Mouse (Mus musculus) lung, postnatal 0 days (tissue): ENCODE results near the gene Tvp23a. TPM values are rescaled to one million over a fixed set of nuclear protein-coding genes. Genes with fewer than 3 reads are reported as not detected.

Experiments used
- ATAC-seq: fragments of 200-750 bp; cut with Nextera tagmentation; 2 replicates; pipeline ENCODE4 v1.8.0; 2017; ENCODE audit warnings: moderate library complexity
- DNase-seq: peaks from one replicate; pipeline ENCODE4 v3.0.0-alpha.2; 2016; ENCODE audit warnings: low spot score
- H3K27ac ChIP-seq: fragments of 300-500 bp; sonication (generic); 2 replicates; pipeline ENCODE4 v1.5.1; 2014; ENCODE audit warnings: antibody characterized with exemption, mild to moderate bottlenecking, low read length, mixed read lengths
- H3K27me3 ChIP-seq: fragments of 300-500 bp; sonication (generic); replicated peaks from 2 replicates; pipeline ENCODE4 v1.6.1; 2014; ENCODE audit warnings: low read length, mixed read lengths; ENCODE audit not compliant: insufficient read depth
- H3K36me3 ChIP-seq: fragments of 300-500 bp; sonication (generic); 2 replicates; pipeline ENCODE4 v1.6.1; 2014; ENCODE audit warnings: low read length, mixed read lengths; ENCODE audit not compliant: insufficient read depth
- H3K4me1 ChIP-seq: fragments of 300-500 bp; sonication (generic); 2 replicates; pipeline ENCODE4 v1.6.1; 2014; ENCODE audit warnings: antibody characterized with exemption, low read depth, low read length, mixed read lengths; ENCODE audit not compliant: insufficient read depth
- H3K4me2 ChIP-seq: fragments of 300-500 bp; sonication (generic); replicated peaks from 2 replicates; pipeline ENCODE4 v1.6.1; 2014; ENCODE audit warnings: low read depth, mild to moderate bottlenecking, low read length, moderate library complexity, mixed read lengths
- H3K4me3 ChIP-seq: fragments of 300-500 bp; sonication (generic); 2 replicates; pipeline ENCODE4 v1.5.1; 2014; ENCODE audit warnings: low read depth, low read length
- H3K9ac ChIP-seq: fragments of 300-500 bp; sonication (generic); replicated peaks from 2 replicates; pipeline ENCODE4 v1.6.1; 2014; ENCODE audit warnings: low read depth, mild to moderate bottlenecking
- H3K9me3 ChIP-seq: fragments of 300-500 bp; sonication (generic); 2 replicates; pipeline ENCODE4 v1.6.1; 2016; ENCODE audit warnings: low read length, mixed read lengths
- CTCF ChIP-seq: IDR thresholded peaks from 2 replicates; pipeline ENCODE4 v1.5.1; 2016; ENCODE audit warnings: antibody characterized with exemption, mild to moderate bottlenecking
- EP300 ChIP-seq: IDR thresholded peaks from 2 replicates; pipeline ENCODE4 v1.6.1; 2016; ENCODE audit warnings: antibody characterized with exemption, mild to moderate bottlenecking, control low read depth
- WGBS: fragments of 180-500 bp; shearing (Covaris S2); extraction: QIAGEN DNeasy Blood & Tissue Kit; methylation state at CpG from one replicate; pipeline ENCODE4 v1.1.7; 2014; 5-methylcytosine and 5-hydroxymethylcytosine counted together
- polyA plus RNA-seq: library from polyadenylated mRNA; unstranded; fragments of >200 nt; fragmentation: Nextera tagmentation; extraction: Ambion mirVana; gene quantifications from 2 replicates; pipeline ENCODE4 v1.2.1, GENCODE M21; 2015

Gene Tvp23a
- polyA plus RNA-seq, 1 experiment from 2014 or later: 1.7 TPM

DNA sequence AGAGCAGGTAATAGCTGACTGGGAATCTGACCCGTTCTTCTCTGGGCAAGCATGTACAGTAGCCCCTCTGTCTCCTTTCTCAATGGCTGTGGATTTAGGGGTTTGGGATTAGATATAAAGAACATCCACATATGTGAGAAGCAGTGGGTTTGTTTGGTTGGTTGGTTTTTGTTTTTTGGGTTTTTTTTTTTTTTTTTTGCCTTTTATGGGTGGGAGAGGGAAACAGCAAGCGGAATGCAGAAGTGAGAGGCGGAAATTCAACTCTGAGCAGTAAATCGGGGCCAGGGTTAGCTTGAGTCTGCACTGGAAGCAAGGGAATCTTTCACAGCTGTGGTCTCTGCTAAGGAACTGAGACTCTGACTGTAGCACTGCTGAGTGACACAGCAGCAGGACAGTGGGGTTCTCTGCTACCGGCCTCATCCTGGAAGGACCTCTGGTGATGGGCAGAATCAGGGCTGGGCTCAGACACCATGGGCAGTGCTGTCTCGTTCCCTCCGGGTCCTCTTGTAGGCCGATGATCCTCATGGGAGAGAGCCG lies 29.4 kb downstream of the Tvp23a start:
- 90% methylated on average over 9 of the region's 9 CpGs for WGBS
- ATAC-seq: no peak
- Histone ChIP-seq H3K4me3 (no peak overlapping the region), H3K4me1 (no peaks in the 10 kb centered on the region), H3K9ac (no peak overlapping the region), H3K36me3 (peaks cover 14% of the 10 kb centered on the region; the same call in 1 of the 2 replicates), H3K9me3 (no peaks in the 10 kb centered on the region), H3K4me2 (no peak overlapping the region), H3K27me3 (no peaks in the 10 kb centered on the region), H3K27ac (no peak overlapping the region)
- DNase-seq: no peak
- TF ChIP-seq EP300 (no peak), CTCF (no peak)

DNA sequence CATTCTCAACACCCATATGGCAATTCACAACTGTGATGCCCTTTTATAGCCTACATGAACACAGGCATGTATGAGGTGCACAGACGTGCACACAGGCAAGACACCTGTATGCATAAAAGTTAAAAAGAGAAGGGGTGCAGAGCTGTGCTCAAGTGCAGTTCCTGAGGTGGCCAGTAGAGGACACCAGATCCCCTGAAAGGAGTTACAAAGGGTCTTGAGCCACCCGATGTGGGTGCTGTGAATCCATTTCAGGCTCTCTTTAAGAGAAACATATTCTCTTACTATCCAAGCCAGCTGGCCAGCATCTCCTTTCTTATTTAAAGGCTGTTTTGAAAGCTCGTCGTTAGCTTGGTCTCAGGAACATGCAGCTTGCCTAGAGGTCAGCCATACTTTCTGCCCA lies 30.3 kb downstream of the Tvp23a start:
- Histone ChIP-seq H3K9ac (no peak overlapping the region), H3K4me2 (no peak overlapping the region), H3K27ac (no peak overlapping the region), H3K4me3 (no peak overlapping the region), H3K9me3 (no peaks in the 10 kb centered on the region), H3K36me3 (peaks cover 12% of the 10 kb centered on the region; the same call in 1 of the 2 replicates), H3K27me3 (no peaks in the 10 kb centered on the region), H3K4me1 (no peaks in the 10 kb centered on the region)
- ATAC-seq: no peak
- TF ChIP-seq EP300 (no peak), CTCF (peak; percentile 66)
- 92% methylated on average over 4 of the region's 4 CpGs for WGBS
- no peak for DNase-seq

DNA sequence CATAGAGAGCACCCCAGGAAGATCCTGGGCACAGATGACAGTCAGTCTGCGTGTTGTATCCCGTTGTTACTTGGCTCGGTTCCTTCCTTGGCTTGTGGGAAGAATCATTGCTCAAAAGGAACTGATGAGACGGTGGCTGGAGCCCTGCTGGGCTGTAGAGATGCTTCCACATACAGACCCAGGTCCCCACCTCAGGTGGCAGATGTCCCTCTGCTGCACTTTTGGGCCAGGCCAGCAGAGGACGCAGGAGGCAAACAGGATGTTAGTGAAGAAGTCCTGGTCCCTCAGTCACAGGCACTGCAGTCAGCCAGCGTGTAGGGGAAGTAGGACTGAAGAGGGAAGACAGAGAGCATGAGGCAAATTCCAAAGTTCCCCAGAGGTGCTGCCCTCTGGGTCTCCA lies 31.2 kb downstream of the Tvp23a start:
- Histone ChIP-seq H3K27me3 (no peaks in the 10 kb centered on the region), H3K4me1 (peaks cover 2% of the 10 kb centered on the region; the same call in 1 of the 2 replicates), H3K9ac (no peak overlapping the region), H3K27ac (no peak overlapping the region), H3K4me2 (no peak overlapping the region), H3K4me3 (no peak overlapping the region), H3K9me3 (no peaks in the 10 kb centered on the region), H3K36me3 (peaks cover 6% of the 10 kb centered on the region; the same call in 1 of the 2 replicates)
- TF ChIP-seq CTCF: peak; percentile 81
- TF ChIP-seq EP300: no peak
- 74% methylated on average over 6 of the region's 6 CpGs for WGBS
- peak; percentile 46 for DNase-seq
- ATAC-seq: no peak

DNA sequence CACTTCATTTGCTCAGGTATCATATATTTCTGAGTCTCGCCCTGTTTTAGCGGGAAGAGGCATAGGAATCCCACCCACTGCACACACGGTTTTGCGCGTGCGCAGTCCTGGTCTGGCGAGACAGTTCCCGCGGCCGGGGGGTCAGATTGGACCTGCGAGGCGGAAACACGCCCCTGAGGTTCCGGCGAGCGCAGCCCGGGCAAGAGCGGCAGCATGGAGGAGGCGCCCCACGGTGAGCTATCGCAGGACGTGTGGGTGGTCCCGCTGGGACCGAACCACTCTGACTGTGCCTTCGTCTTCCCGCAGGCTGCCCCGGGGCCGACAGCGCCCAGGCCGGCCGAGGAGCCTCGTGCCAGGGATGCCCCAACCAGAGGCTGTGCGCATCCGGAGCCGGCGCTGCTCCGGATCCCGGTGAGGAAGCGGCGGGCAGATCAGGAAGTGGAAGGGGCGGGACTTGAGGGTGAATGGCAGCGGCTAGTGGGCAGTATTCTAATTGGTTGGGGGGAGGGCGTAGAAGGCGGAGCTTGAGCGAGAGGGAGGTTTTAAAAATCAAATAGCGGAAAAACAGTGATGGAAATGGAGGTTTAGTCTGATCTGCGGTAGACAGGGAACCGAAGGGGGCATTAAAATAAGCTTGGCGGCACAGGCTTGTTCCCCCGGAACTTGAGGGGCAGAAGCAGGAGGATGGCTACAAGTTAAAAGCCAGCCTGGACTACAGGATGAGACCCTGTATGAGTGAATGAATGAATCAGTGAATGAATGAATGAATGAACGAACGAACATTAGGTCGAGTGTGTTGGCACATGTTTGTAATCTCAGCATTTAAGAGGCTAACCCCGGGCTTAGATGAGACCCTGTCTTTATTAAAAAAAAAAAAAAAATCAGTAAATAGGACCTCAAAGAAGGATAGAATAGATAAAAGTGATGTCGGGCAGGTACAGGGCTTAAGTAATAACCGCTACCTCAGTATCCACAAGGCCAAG lies 35.1 kb downstream of the Tvp23a start, which contains the start of gene Nubp1:
Gene Nubp1, plus strand, starts transcription at position 185 of the 983 bp plus-strand sequence.
- H3K27me3 ChIP-seq: no peaks in the 10 kb centered on the region
- H3K27ac ChIP-seq: peak within 1 kb of the TSS; percentile 91
- peak within 1 kb of the TSS; percentile 74 for H3K4me3 ChIP-seq
- peak; percentile 98 for ATAC-seq
- peaks cover 2% of the 10 kb centered on the region; the same call in 1 of the 2 replicates for H3K4me1 ChIP-seq
- peak within 1 kb of the TSS; percentile 58 for H3K4me2 ChIP-seq
- TF ChIP-seq CTCF (peak; percentile 35; the same call in 1 of the 2 replicates), EP300 (no peak)
- no peaks in the 10 kb centered on the region for H3K9me3 ChIP-seq
- DNase-seq: peak; percentile 98
- H3K9ac ChIP-seq: peak within 1 kb of the TSS; percentile 52
- 3% methylated on average over 52 of the region's 56 CpGs for WGBS
- H3K36me3 ChIP-seq: peaks cover 6% of the 10 kb centered on the region; the same call in 1 of the 2 replicates

DNA sequence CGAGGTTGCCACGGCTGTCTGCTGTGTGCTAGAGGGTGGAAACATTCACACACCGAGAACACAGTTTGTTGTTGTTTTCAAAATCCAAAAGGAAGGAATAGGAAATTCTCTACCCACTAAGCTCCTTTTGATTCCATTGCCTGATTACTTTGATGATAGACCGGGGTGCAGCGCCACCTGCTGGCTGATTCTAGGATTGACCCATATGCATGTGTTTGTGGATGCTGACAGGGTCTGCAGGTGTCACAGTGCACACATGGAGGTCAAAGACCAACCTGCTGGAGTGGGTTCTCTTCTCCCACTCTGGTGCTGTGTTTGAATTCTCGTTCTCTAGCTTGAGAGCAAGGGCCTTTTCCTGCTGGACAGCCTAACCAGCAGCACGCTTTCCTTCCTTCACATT lies 48.0 kb downstream of the Tvp23a start:
- ATAC-seq (0 out of 2 replicates have a peak, but pooled peaks have one; percentile 15), DNase-seq (peak; percentile 76)
- Histone ChIP-seq H3K4me3 (no peak overlapping the region), H3K9ac (no peak overlapping the region), H3K4me2 (no peak overlapping the region), H3K27me3 (no peaks in the 10 kb centered on the region), H3K9me3 (no peaks in the 10 kb centered on the region), H3K27ac (no peak overlapping the region), H3K36me3 (no peaks in the 10 kb centered on the region), H3K4me1 (no peaks in the 10 kb centered on the region; the same call in 1 of the 2 replicates)
- TF ChIP-seq EP300 (no peak), CTCF (peak; percentile 97)
- WGBS: 24% methylated on average over 7 of the region's 7 CpGs

DNA sequence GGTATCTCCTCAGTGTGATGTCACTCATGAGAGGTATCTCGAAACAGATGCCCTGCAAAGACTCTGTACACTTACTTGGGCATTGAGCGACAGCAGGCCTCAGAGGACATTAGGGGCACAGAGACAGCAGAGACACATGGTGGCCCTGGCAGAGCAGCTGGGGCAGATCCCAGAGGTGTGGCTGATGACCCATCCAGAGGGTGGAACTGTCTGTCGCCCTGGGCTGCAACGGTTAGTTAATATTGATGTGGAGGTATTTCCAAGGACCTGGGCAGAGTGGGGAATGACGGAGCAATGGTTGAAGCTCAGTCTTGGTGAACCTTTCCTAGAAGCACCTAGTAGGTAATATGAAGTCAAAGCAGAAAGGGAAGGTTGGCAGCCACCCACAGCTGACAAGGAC lies 48.4 kb downstream of the Tvp23a start:
- ATAC-seq: no peak
- no peaks in the 10 kb centered on the region; the same call in 1 of the 2 replicates for H3K4me1 ChIP-seq
- no peaks in the 10 kb centered on the region for H3K9me3 ChIP-seq
- DNase-seq: no peak
- no peak overlapping the region for H3K4me2 ChIP-seq
- no peak overlapping the region for H3K27ac ChIP-seq
- no peaks in the 10 kb centered on the region for H3K27me3 ChIP-seq
- no peaks in the 10 kb centered on the region for H3K36me3 ChIP-seq
- 56% methylated on average over 5 of the region's 5 CpGs for WGBS
- TF ChIP-seq CTCF: no peak
- no peak for TF ChIP-seq EP300
- H3K4me3 ChIP-seq: no peak overlapping the region
- H3K9ac ChIP-seq: no peak overlapping the region
